Mouse (Mus musculus): Measurements from ENCODE around the gene Skil.

Skil gene

DNA sequence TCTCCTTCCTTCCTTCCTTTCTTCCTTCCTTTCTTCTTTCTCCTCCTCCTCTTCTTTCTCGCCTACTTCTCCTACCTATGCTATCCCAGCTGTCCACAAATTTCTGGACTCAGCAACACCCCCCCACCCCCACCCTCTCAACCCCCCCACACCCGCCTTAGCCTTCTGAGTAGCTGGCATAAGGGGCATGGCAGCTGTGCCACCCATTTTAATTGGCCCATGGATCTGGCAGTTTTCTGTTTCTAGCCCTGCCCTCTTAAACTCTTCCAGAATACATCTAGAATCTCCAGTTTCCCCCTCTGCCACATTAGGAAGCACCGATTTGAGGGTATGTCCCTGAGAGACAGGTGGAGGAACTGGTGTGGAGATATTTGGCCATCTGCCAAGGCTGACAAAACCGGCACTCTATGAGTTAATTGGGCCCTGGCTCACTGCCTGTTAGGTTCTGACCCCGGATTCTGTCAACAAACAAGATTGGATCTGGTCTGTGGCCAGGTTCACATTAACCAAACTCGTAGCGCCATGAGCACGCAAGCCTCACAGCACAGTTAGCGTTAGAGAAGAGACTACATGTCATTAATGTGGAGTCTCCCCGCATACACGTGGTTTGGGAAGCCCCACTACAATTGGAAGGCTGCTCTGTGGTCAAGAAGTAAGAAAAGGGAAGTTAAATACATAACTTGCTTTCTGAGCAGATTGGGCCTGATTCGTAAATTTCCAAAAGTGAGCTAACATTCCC, 11.2 kb upstream of the Skil start:
- no peak for DNase-seq (ENCODE audit: low spot score in 2 of 2)

DNA sequence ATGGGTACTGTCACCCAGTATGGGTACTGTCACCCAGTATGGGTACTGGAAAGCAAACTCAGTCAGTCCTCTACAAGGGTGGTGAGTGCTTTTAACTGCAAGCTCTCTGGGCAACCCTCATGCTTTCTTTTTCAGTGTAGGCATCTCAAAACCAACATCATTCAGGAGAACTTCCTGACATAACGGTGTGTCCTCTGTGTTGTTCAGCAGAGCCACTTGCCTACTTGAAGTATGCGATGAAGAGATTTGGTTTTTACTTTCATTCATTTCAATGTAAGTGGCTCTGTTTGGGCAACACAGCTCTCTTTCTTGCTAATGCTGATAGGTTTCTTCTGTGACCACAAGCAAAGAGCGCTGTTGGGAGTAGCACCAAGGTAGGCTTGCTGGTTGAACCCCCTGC, 9.9 kb upstream of the Skil start:
- no peak for DNase-seq (ENCODE audit: low spot score in 2 of 2)

GRCm38 (mm10) chr3:31088789-31089775, 5.8 kb upstream of the Skil start:
- no peak for DNase-seq (ENCODE audit: low spot score in 2 of 2)

GRCm38 (mm10) chr3:31089956-31090355, 4.9 kb upstream of the Skil start:
- DNase-seq (ENCODE audit: low spot score in 2 of 2) = no peak

- DNase-seq (ENCODE audit: low spot score in 2 of 2) = peak; percentile 54 to 75
Observed at GRCm38 (mm10) chr3:31093196-31093595, 1.7 kb upstream of the Skil start.

- peak; percentile 65 to 76 for DNase-seq (ENCODE audit: low spot score in 2 of 2)
Observed at GRCm38 (mm10) chr3:31093627-31094351, 1.1 kb upstream of the Skil start.

DNA sequence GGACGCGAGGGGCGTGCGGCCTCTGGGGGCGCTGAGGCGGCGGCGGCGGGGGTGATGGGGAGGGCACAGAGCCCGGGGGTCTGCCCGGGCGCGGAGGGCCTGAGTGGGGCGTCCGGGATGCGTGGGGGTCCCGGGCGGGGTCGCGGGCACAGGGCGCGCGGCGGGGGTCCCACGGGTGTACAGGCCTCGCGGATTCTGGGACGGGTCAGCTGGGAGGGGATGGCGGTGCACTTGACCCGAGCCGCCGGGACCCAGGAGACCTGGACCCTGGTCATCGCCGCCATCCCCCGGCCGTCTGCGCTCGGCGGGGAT, 277 bp downstream of the Skil start:
- peak in 1 of 2 experiments; percentile 62 for DNase-seq (ENCODE audit: low spot score in 2 of 2)

DNA sequence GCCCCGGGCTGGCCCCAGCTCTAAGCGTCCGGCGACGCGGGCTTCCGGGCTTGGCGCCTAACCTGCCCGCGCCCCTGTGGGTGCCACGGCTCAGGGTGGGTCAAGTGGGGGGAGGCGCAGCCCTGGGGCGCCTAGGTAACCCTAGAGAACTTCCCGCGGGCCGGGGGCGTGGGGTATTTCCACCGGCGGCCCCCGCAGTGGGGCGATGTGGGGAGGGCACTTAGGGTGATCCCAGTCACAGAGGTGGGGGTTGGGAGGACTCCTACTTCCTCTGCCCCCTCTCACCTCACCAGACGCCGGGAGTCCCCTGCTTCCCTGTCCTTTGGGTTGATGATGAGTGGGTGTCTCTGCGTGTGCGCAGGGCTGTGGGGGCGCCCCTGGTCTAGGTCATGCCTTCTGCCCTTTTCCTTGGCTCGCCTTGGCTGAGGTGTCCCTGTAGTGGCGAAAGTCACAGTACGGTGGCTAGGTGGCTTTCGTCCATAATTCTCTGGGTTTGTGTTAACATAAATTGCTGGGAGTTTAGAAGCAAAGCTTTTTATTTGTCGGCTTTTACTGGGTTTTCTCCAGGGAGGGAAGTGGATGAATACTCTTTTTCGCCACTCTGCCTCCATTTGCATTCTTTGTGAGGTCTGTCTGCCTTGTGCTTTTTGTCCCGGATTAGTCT, 765 bp downstream of the Skil start:
- peak; percentile 59 to 63 for DNase-seq (ENCODE audit: low spot score in 2 of 2)

GRCm38 (mm10) chr3:31096155-31097101, 1.6 kb downstream of the Skil start:
- DNase-seq (ENCODE audit: low spot score in 2 of 2) = no peak

DNA sequence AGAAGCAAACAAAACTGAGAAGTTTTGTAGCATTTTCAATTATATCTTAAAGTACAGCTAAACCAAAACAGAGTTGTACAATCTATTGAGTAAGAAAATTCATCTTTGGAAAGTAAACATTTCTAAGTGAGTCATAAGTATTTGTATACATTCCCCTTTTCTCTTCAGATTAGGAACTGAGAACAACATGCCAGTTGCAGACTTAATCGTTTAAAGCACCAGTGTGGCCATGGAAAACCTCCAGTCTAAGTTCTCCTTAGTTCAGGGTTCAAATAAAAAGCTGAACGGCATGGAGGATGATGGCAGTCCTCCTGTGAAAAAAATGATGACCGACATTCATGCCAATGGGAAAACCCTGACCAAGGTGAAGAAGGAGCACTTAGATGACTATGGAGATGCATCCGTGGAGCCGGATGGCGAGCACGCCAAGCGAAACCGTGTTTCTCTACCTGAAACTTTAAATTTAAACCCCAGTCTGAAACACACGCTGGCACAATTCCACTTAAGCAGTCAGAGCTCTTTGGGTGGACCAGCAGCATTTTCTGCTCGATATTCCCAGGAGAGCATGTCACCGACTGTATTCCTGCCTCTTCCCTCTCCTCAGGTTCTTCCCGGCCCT, 2.4 kb downstream of the Skil start:
- no peak for DNase-seq (ENCODE audit: low spot score in 2 of 2)

GRCm38 (mm10) chr3:31097976-31098375, 3.1 kb downstream of the Skil start:
- no peak for DNase-seq (ENCODE audit: low spot score in 2 of 2)

DNA sequence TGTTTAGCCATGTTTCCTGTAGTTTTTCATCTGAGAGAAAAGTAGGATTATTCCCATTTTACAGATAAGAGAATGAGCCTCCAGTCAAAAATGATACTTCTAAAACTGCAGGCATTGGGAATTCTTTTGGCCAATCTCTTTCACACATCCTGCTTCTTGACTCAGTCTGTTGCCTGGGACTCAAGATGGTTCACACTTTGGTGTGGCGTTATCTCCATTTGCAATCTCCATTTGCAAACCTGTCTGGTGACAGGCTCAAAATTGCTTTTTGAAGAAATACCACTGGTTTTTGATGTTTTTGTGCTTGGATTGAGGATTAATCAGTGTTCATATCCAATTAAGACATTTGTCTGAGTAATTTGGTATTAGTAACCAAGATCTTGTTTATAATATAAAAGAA, 3.7 kb downstream of the Skil start:
- DNase-seq (ENCODE audit: low spot score in 2 of 2) = no peak

DNA sequence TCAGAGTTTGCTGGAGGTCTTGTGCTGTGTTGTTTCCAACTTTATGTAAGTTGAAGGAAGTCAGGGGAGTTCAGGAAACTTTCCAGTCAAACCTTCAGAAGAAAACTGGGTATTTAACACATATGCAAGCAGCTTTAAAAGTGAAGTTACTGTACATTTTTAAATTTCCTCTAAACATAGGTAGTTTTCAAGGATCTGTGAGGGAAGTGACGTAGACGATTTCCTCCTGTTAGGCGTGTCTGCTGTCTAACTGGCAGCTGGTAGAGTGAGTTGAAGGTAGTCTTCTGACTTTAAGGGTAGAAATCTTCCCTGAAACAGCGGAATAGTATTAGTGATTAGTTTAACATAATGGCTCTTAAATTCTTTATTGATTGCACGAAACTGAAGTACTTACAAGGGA, 5.2 kb downstream of the Skil start:
- DNase-seq (ENCODE audit: low spot score in 2 of 2) = no peak

GRCm38 (mm10) chr3:31100802-31101201, 5.9 kb downstream of the Skil start:
- no peak for DNase-seq (ENCODE audit: low spot score in 2 of 2)

DNA sequence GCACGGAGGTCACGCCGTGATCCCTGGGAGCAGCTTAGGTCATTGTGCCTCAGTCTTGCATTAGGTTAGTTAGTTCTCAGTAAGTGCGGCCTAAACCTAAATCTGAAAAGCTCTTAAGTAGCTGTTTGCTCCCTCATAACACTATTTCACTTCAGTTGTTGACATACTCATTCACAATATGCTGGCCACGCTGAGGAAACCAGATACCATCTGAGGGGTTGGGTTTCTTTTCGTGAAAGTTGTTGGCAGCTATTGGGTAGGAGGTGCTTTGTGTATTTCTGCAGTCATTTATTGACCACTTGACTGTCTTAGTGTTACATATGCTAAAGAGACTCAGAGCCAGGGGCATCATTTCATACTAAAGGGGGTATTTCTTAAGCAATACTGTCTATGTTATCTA, 10.1 kb downstream of the Skil start:
- DNase-seq (ENCODE audit: low spot score in 2 of 2) = no peak

DNA sequence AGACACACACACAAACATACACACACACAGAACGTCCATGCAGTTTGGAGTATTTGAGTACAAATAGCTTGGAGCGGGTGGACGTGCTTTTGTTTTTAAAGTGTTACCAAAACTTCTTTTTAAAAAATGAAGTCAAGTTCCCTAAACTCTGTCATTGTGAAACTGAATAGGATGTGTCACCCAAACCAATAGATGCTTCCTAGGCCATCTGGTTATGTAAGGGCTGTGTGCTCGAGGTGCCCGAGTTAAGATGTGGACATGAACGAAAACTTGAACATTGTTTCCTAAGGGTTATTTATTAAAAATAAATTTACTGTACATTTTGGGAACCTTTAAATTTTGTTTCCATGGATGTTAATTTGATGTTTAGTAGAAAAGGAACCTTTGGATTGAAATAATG, 11.7 kb downstream of the Skil start:
- no peak for DNase-seq (ENCODE audit: low spot score in 2 of 2)

DNA sequence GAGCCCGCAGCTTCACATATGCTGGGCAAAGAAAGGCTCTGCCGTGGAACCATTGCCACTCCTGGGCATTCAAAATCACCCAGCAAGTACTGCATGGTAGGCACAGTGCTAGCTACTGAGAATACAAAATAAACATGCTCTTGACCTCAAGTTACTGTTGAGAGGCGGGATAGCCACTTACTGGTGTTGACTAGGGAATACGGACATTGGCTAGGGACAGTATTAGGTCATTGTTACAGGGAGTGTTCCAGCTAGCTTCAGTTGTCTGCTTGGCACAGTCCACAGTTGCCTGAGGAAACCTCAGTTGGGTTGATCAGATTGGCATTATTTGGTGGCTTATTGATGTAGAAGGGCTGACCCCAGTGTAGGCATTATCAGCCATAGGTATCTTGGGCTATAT, 12.8 kb downstream of the Skil start:
- DNase-seq (ENCODE audit: low spot score in 2 of 2) = no peak

DNA sequence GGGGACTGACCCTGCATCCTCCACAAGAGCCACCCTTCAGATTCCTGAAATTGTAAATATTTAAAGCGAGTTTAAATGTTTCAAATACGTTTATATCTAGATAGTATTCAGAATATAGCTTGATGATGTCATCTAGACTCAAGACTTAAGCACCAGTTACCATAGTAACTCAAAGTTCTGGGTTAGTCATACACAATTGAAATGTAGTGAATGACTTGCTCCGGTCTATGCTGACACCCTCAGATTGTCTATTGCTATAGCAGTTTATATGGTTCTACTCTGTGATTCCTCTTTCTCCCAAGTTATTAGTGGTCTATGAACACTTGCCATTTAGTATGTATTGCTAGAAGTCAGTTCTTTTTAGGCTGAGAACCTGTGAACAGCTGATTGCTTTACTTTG, 14.2 kb downstream of the Skil start:
- DNase-seq (ENCODE audit: low spot score in 2 of 2) = no peak

- no peak for DNase-seq (ENCODE audit: low spot score in 2 of 2)
Observed at GRCm38 (mm10) chr3:31123098-31123497, 28.2 kb downstream of the Skil start.

DNA sequence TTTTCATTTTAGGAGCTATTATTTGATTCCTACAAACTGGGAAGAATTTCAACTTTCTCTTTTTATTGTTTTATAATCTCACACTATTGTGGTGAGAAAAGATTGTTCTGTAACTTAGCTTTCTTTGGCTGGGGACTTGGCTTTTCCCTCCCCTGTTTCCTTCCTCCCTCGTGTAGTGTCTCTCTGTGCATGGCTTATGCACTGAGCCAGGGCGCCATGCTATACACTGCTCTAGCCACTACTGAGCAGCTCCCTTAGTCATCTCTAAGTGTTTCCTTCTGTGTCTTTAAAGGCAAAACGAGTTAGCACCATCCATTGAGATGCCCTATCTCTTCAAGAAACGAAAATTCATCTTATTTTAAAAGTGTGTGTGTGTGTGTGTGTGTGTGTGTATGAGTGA, 31.4 kb downstream of the Skil start:
- DNase-seq (ENCODE audit: low spot score in 2 of 2) = no peak
